Mouse (Mus musculus) urinary bladder, postnatal 0 days (tissue): Measurements from ENCODE around the gene AC134908.4. TPM values are rescaled to one million over a fixed set of nuclear protein-coding genes. Genes with fewer than 3 reads are reported as not detected.

ENCODE experiments used
- microRNA-seq: library from miRNA; unstranded; fragments of <30 nt; microRNA quantifications from one replicate; pipeline ENCODE4, GENCODE M21; 2016
- polyA plus RNA-seq: library from polyadenylated mRNA; unstranded; fragments of >200 nt; fragmentation: Nextera tagmentation; extraction: Ambion mirVana; gene quantifications from 2 replicates; pipeline ENCODE4 v1.2.1, GENCODE M21; 2015

Gene AC134908.4
- 0.25 TPM in 1 of 2 replicates, not detected in the other for polyA plus RNA-seq

DNA sequence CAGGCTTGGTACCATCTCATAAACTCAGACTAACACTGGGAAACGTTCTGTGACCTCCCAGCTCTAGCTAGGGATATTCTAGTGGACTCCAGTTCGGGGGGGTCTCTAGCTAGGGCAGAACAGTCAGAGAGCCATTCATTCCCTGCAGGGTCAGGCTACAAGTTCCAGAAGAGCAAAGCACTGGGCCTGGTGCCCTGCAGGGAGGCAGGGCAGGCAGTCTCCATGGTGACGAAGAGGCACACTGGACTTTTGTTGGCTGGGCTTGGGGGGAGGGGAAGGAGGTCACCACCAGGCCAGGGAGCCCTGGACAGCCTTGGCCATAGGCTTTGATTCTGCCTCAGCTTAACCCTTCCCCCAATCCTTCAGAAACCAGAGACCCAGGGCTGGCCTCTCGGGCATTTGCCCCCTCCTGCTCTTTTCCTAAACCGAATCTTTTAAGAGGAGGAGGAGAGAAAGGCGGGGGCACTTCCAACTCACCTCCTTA is at the start of gene AC134908.4:
TSS of gene AC134908.4 (minus strand) at position 51 of the 484 bp plus-strand sequence.

GRCm38 (mm10) chr17:25844396-25844901 is 49.0 kb upstream of the AC134908.4 start, which contains the start of gene Rhot2:
Rhot2 (minus strand) TSS chr17:25844851.

DNA sequence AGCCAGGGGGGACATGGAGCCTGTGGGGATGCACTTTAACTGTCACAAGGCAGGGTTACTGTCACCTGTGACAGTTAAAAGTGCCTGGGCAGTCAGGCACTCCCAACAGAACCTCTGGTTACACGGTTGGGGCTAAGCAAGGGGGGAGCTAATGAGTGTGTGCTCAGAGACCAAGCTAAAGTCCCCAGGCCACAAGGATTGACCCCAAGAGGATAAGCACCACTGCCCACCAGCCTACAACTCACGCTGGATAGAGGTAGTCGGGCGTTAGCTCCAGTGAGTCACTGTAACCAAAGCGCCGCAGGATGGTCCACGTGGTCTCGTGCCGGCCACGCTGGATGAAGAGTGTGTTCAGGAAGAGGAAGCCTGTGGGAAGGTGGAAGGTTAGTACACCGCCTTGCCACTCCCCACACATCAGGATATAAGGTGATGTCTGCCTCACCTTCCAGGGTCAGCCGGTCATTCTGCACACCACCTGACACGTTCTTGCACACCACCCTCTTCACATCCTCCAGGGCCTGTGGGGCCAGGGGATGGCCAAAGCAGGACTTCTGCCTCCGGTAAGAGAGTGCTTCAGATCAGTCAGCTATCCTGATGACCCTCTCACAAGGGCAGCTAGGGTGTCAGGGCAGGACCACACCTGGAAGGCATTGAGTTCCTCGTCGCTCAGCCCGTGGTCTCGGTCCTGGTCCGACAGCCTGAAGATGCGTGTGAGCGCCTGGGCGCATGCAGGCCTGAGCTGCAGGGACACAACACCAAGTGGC is 45.8 kb upstream of the AC134908.4 start, which contains the start of gene Gm20683:
TSS of gene Gm20683 (minus strand) at position 647 of the 764 bp plus-strand sequence.

GRCm38 (mm10) chr17:25837076-25837410 is 41.6 kb upstream of the AC134908.4 start, which contains the start of gene Rhbdl1:
Rhbdl1 (minus strand) TSS chr17:25837295.

DNA sequence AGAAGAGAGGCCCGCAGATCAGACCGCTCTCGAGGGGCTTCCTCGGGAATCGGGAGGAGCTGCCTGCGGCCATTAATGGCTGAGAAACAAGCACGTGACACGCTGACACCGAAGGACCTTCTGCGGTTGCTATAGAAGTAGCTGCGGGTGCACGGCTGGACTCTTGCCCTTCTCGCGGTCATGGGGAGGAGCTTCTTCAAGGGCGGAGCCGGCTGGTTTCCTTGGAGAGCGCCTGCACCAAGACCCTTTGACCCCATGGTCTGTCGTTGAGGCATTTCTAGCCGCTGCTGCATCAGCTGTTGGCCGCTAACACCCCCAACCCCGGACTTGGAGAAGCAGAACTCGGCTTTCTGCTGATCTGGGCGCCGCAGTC is 37.8 kb upstream of the AC134908.4 start, which contains the start of gene Stub1:
TSS of gene Stub1 (minus strand) at position 114 of the 373 bp plus-strand sequence.

DNA sequence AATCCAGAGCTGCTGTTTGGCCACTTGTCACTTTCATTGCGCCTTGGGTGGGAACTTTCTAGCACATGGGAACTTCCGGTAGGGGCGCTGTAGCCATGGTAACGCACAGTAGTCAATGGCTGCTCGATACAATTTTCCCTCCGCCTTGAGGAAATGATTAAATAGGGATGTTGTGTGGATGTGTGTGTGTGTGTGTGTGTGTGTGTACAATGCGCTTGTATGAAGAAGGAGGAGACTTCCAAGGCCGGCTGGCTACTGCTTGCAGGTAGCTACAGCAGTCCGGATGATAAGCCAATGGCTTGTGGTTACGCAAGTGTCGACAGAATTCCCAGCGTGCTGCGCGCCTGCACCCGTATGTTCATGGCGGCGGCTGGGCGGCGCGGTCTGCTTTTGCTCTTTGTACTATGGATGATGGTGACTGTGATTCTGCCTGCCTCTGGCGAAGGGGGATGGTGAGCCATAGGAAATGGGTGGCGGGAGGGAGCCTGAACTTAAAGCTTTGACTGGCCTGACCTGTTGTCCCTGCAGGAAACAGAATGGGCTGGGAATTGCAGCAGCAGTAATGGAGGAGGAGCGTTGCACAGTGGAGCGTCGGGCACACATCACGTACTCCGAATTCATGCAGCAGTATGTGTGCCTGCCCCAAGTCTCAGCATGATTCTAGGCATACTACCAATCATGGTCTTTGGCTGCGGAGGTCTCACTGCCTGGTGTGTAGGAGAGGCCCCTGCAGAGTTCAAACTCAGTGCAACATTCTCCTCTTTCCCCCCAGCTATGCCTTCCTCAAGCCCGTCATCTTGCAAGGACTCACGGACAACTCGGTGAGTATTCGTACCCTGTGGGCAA is 33.5 kb upstream of the AC134908.4 start, which contains the start of gene Jmjd8:
TSS of gene Jmjd8 (plus strand) at position 156 of the 846 bp plus-strand sequence.

DNA sequence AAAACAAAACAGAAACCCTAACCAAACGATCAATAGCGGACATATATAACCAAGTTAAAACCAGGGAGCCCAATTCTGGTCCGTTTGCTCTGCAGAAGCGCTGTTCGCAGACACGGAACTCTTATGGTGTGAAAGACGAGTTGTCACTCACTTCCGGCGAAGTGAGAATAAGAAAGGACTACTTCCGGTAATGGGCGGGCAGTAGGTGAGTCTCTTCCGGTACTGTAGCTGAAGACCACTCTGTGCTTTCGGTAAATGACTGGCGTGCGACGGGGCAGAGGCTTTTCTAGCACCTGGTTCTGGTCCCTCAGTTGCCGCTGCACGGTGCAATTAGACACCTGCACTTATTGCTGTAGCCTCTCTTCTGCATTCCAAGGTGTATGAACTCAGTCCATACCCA is 28.0 kb upstream of the AC134908.4 start, which contains the start of gene Wdr24:
TSS of gene Wdr24 (plus strand) at position 176 of the 400 bp plus-strand sequence.

GRCm38 (mm10) chr17:25808789-25809605 is 13.5 kb upstream of the AC134908.4 start, which contains the start of gene Fbxl16:
Fbxl16 (plus strand) TSS chr17:25809085.

DNA sequence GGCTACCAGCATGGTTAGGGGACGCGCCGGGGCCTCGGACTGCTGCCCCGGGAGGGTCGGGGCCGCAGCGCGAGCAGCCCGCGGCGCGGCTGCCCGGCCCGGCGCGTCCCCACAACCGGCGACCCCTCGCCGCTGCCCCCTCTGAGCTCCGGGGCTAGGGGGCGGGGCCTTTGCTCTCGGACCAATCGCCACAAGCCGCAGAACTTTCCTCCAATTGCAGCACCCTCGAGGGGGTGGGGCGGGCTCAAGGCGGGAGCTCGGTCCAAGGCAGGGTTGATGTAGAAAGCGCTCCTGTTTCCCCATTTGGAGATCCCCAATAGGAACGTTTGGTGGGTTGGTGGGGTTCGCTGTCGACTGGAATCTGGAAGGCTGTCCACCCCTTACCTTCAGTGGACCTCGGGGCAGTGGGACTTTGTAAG is 1.5 kb upstream of the AC134908.4 start, which contains the start of gene Metrn:
TSS of gene Metrn (minus strand) at position 186 of the 419 bp plus-strand sequence.

DNA sequence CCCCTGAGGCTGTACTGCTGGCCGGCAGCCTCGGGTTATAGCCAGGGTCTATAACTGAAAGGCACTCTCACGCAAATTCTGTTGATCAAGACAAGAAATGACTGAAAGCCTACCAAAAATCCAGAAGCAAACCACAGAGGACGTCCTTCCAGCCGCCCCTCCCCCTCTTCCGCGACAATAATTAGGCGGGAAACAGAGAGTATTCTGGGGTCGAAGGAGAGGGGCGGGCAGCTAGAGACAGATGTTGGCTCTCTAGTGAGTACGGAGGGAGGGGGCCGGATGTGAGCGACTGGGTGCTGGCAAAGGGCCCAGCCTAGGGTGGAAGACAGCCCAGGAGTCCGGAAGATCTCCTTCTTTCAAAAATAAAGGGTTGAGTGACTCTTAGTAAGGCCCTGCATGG is 2.8 kb downstream of the AC134908.4 start, which contains the start of gene Fam173a:
TSS of gene Fam173a (minus strand) at position 287 of the 400 bp plus-strand sequence.

GRCm38 (mm10) chr17:25786280-25786679 is 9.2 kb downstream of the AC134908.4 start, which contains the start of gene Ccdc78:
Ccdc78 (plus strand) TSS chr17:25786580.

GRCm38 (mm10) chr17:25785281-25785745 is 10.1 kb downstream of the AC134908.4 start, which contains the start of gene Haghl:
Haghl (minus strand) TSS chr17:25785673.

GRCm38 (mm10) chr17:25773549-25774120 is 21.8 kb downstream of the AC134908.4 start, which contains the start of gene Narfl:
Narfl (plus strand) TSS chr17:25773776.

GRCm38 (mm10) chr17:25754241-25754640 is 41.2 kb downstream of the AC134908.4 start, which contains the start of gene Msln:
Msln (minus strand) TSS chr17:25754378.

Small RNAs within 50 kb of the gene (microRNA-seq; reads per million reads assigned to microRNA genes)
- gene Gm25083 (not detected), gene Mir3082 (not detected), gene Mir6966 (0.93 reads per million)

Other genes starting within 250 kb of the AC134908.4 start
- gene Sox8, start 225.0 kb downstream of the AC134908.4 start, polyA plus RNA-seq: 1.6 and 1.7 TPM in 2 replicates
- gene Lmf1, start 216.6 kb downstream of the AC134908.4 start, polyA plus RNA-seq: 16.8 and 17.1 TPM in 2 replicates
- 0.63 and 2.2 TPM in 2 replicates for gene Gng13, start 78.5 kb downstream of the AC134908.4 start, polyA plus RNA-seq
- gene Chtf18, start 68.2 kb downstream of the AC134908.4 start, polyA plus RNA-seq: 6.3 and 7.4 TPM in 2 replicates
- 8.7 and 12.9 TPM in 2 replicates for gene Rpusd1, start 68.0 kb downstream of the AC134908.4 start, polyA plus RNA-seq
- gene Mslnl, start 59.6 kb downstream of the AC134908.4 start, polyA plus RNA-seq: 0.06 and 0.07 TPM in 2 replicates
- 160 and 189 TPM in 2 replicates for gene Msln, start 41.3 kb downstream of the AC134908.4 start, polyA plus RNA-seq
- gene Narfl, start 21.9 kb downstream of the AC134908.4 start, polyA plus RNA-seq: 19.4 and 20.0 TPM in 2 replicates
- 37.6 and 41.6 TPM in 2 replicates for gene Haghl, start 10.0 kb downstream of the AC134908.4 start, polyA plus RNA-seq
- 0.24 and 0.27 TPM in 2 replicates for gene Ccdc78, start 9.1 kb downstream of the AC134908.4 start, polyA plus RNA-seq
- gene Fam173a, start 2.8 kb downstream of the AC134908.4 start, polyA plus RNA-seq: 79.0 and 85.2 TPM in 2 replicates
- 22.7 and 22.9 TPM in 2 replicates for gene Metrn, start 1.5 kb upstream of the AC134908.4 start, polyA plus RNA-seq
- gene Fbxl16, start 13.4 kb upstream of the AC134908.4 start, polyA plus RNA-seq: 1.4 and 1.8 TPM in 2 replicates
- 10.9 and 11.6 TPM in 2 replicates for gene Wdr24, start 28.0 kb upstream of the AC134908.4 start, polyA plus RNA-seq
- 29.1 and 29.4 TPM in 2 replicates for gene Jmjd8, start 33.2 kb upstream of the AC134908.4 start, polyA plus RNA-seq
- gene Stub1, start 37.7 kb upstream of the AC134908.4 start, polyA plus RNA-seq: 207 and 208 TPM in 2 replicates
- gene Rhbdl1, start 41.6 kb upstream of the AC134908.4 start, polyA plus RNA-seq: 5.1 and 6.3 TPM in 2 replicates
- gene Gm20683, start 46.1 kb upstream of the AC134908.4 start, polyA plus RNA-seq: 1.8 and 2.3 TPM in 2 replicates
- 9.2 and 11.0 TPM in 2 replicates for gene Rhot2, start 49.2 kb upstream of the AC134908.4 start, polyA plus RNA-seq
- 5.9 and 6.2 TPM in 2 replicates for gene Wdr90, start 65.8 kb upstream of the AC134908.4 start, polyA plus RNA-seq
- gene Mcrip2, start 73.1 kb upstream of the AC134908.4 start, polyA plus RNA-seq: 13.1 and 18.2 TPM in 2 replicates
- gene Mettl26, start 79.4 kb upstream of the AC134908.4 start, polyA plus RNA-seq: 36.1 and 44.4 TPM in 2 replicates
- gene Wfikkn1, start 85.2 kb upstream of the AC134908.4 start, polyA plus RNA-seq: 0.12 and 0.22 TPM in 2 replicates
- 16.7 and 18.7 TPM in 2 replicates for gene Rab40c, start 124.1 kb upstream of the AC134908.4 start, polyA plus RNA-seq
- gene Pigq, start 149.3 kb upstream of the AC134908.4 start, polyA plus RNA-seq: 27.5 and 29.1 TPM in 2 replicates
- gene Nhlrc4, start 149.3 kb upstream of the AC134908.4 start, polyA plus RNA-seq: not detected in 2 replicates
- gene A930017K11Rik, start 156.9 kb upstream of the AC134908.4 start, polyA plus RNA-seq: 0.07 TPM in 1 of 2 replicates, not detected in the other
- 13.4 and 16.2 TPM in 2 replicates for gene Capn15, start 190.1 kb upstream of the AC134908.4 start, polyA plus RNA-seq